Mouse (Mus musculus) kidney, adult 2 months (tissue): ENCODE data around the gene Actn1.

Experiments
- CTCF ChIP-seq: fragments of 200-500 bp; conservative IDR thresholded peaks from 2 replicates; pipeline ENCODE4 v1.5.1; 2011; ENCODE audit warnings: low read depth, mild to moderate bottlenecking, control low read depth, low read length, moderate library complexity, mixed read lengths; ENCODE audit not compliant: insufficient read depth, insufficient read length
- POLR2A ChIP-seq: fragments of 200-500 bp; IDR thresholded peaks from one replicate; pipeline ENCODE4 v1.6.1; 2011; ENCODE audit warnings: low read depth, low read length, control low read depth

DNA sequence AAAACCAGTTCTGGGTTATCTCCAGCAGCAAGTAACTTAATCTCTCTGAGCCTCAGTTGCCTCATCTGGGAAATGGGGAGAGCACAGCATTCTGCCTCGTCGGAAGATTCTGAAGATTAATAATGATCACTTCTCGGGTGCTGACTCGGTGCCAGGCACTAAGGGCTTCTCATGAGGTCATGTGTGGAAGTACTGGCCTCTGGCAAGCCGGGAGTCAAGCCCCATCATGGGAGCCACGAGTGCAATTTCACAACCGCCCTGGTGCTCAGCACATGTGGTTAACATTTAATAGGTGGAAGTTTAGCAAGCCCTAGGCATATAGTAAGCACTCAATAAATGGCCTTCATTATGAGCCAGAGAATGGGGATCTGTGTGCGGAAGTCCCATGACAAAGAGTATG is 125.0 kb downstream of the Actn1 start:
- TF ChIP-seq CTCF (no peak), POLR2A (no peak)
